Mouse (Mus musculus) forebrain, embryonic 14.5 days (tissue): Measurements from ENCODE around the gene Sox13. TPM values are rescaled to one million over a fixed set of nuclear protein-coding genes. Genes with fewer than 3 reads are reported as not detected.

Source experiments
- ATAC-seq: fragments of 200-750 bp; cut with Nextera tagmentation; 2 replicates; pipeline ENCODE4 v1.8.0; 2017; ENCODE audit warnings: mild to moderate bottlenecking, moderate library complexity
- DNase-seq: peaks from one replicate; pipeline ENCODE4 v3.0.0-alpha.2; 2015; ENCODE audit warnings: low spot score
- H3K27ac ChIP-seq: fragments of 300-500 bp; sonication (generic); 2 replicates; pipeline ENCODE4 v1.5.1; 2014; ENCODE audit warnings: low read depth, mild to moderate bottlenecking, control low read depth, low read length, moderate library complexity
- H3K27me3 ChIP-seq: fragments of 300-500 bp; sonication (generic); replicated peaks from 2 replicates; pipeline ENCODE4 v1.6.1; 2014; ENCODE audit warnings: low read length, control low read depth, mixed read lengths; ENCODE audit not compliant: control insufficient read depth, insufficient read depth
- H3K36me3 ChIP-seq: fragments of 300-500 bp; sonication (generic); 2 replicates; pipeline ENCODE4 v1.6.1; 2014; ENCODE audit warnings: low read length, control low read depth; ENCODE audit not compliant: control insufficient read depth, insufficient read depth
- H3K4me1 ChIP-seq: fragments of 300-500 bp; sonication (generic); 2 replicates; pipeline ENCODE4 v1.6.1; 2014; ENCODE audit warnings: antibody characterized with exemption, low read length, control low read depth; ENCODE audit not compliant: control insufficient read depth, insufficient read depth
- H3K4me2 ChIP-seq: fragments of 300-500 bp; sonication (generic); 2 replicates; pipeline ENCODE4 v1.6.1; 2014; ENCODE audit warnings: mild to moderate bottlenecking, control low read depth, low read length
- H3K4me3 ChIP-seq: fragments of 300-500 bp; sonication (generic); 2 replicates; pipeline ENCODE4 v1.5.1; 2014; ENCODE audit warnings: low read depth, low read length, control low read depth
- H3K9ac ChIP-seq: fragments of 300-500 bp; sonication (generic); 2 replicates; pipeline ENCODE4 v1.6.1; 2014; ENCODE audit warnings: mild to moderate bottlenecking, low read length, control low read depth, moderate library complexity
- H3K9me3 ChIP-seq: fragments of 300-500 bp; sonication (generic); replicated peaks from 2 replicates; pipeline ENCODE4 v1.6.1; 2016; ENCODE audit warnings: low read length, control low read depth, mixed read lengths; ENCODE audit not compliant: control insufficient read depth
- WGBS: fragments of 180-500 bp; shearing (Covaris S2); extraction: QIAGEN DNeasy Blood & Tissue Kit; methylation state at CpG from one replicate; pipeline ENCODE4 v1.1.7; 2014; 5-methylcytosine and 5-hydroxymethylcytosine counted together
- polyA plus RNA-seq: library from polyadenylated mRNA; unstranded; fragments of >200 nt; fragmentation: Nextera tagmentation; extraction: Ambion mirVana; gene quantifications from 2 replicates; pipeline ENCODE4 v1.2.1, GENCODE M21; 2014

Sox13 gene
- polyA plus RNA-seq, 1 experiment from 2014 or later = 4.3 TPM

- Histone ChIP-seq H3K27ac (no peak overlapping the region), H3K9ac (no peak overlapping the region), H3K4me1 (peaks cover 11% of the 10 kb centered on the region), H3K9me3 (no peaks in the 10 kb centered on the region), H3K4me2 (no peak overlapping the region), H3K27me3 (no peaks in the 10 kb centered on the region), H3K4me3 (no peak overlapping the region), H3K36me3 (no peaks in the 10 kb centered on the region)
- ATAC-seq (no peak), DNase-seq (no peak)
- 86% methylated on average over 13 of the region's 13 CpGs for WGBS
Measured at GRCm38 (mm10) chr1:133400014-133400725, 24.0 kb downstream of the Sox13 start.

DNA sequence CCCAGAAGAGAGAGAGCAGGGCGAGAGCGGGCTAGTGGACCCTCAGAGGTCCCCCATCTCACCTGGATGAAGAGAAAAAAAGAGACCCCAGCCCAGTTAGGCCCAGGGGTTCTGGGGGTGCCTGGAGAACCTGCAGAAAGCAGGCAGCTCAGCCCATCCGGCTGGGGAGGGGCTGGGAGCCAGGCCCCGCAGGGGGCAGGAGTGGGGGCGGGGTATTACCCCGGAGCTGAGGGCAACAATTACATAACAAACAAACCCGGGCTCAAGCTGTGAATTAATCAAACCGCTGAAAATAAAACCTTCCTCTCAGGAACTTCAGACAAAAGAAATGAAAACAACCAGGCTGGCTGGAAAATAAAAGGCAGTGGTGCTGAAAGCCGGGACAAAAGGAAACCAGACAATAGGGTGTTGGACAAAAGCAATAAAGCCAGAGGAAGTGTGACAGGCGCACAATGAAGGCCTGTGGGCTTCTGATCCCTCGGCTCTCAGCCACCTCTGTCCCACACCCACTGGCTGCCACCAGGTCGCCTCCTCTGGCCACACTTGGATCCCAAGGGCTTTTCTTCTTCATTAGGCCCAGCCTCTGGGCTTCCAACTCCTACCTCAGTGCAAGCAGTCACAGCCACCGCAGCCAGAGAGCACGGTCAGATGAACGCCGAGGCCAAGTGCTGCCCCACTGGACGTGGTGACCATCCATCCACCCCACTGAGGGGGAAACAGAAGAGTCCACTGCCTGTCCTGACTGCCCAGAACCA lies 26.5 kb downstream of the Sox13 start:
- no peak overlapping the region for H3K4me3 ChIP-seq
- H3K4me1 ChIP-seq = peaks cover 11% of the 10 kb centered on the region
- H3K36me3 ChIP-seq = no peaks in the 10 kb centered on the region
- H3K9me3 ChIP-seq = no peaks in the 10 kb centered on the region
- peak overlapping the region; percentile 78 for H3K27ac ChIP-seq
- ATAC-seq (peak; percentile 64), DNase-seq (peak; percentile 73)
- H3K27me3 ChIP-seq = no peaks in the 10 kb centered on the region
- H3K4me2 ChIP-seq = peak overlapping the region; percentile 21
- peak overlapping the region; percentile 26 for H3K9ac ChIP-seq
- 3% methylated on average over 17 of the region's 17 CpGs for WGBS

DNA sequence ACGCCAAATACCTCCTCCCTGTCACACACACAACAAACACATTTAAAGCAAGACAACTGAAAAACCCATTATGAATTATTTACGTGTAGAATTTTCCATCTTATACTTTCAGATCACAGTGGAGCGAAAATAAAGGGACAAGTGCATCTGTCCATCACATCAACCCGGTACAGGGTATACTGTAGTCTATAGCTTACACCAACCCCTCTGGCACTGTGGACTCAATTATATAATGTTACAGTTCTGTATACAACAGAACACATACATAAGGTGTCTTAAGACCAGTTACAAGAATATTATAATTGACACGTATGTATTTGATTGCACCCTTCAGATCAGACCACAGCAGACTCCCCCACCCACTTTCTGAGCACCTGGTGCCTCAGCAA lies 27.1 kb downstream of the Sox13 start:
- H3K9me3 ChIP-seq = no peaks in the 10 kb centered on the region
- H3K36me3 ChIP-seq = no peaks in the 10 kb centered on the region
- ATAC-seq = peak; percentile 33
- H3K9ac ChIP-seq = peak overlapping the region; percentile 26; the same call in 1 of the 2 replicates
- 58% methylated on average over 5 of the region's 5 CpGs for WGBS
- H3K27ac ChIP-seq = peak overlapping the region; percentile 78; the same call in 1 of the 2 replicates
- DNase-seq = no peak
- H3K4me2 ChIP-seq = peak overlapping the region; percentile 21; the same call in 1 of the 2 replicates
- no peak overlapping the region for H3K4me3 ChIP-seq
- H3K4me1 ChIP-seq = peaks cover 11% of the 10 kb centered on the region
- no peaks in the 10 kb centered on the region for H3K27me3 ChIP-seq

- Histone ChIP-seq H3K4me3 (no peak overlapping the region), H3K27me3 (no peaks in the 10 kb centered on the region), H3K9me3 (no peaks in the 10 kb centered on the region), H3K27ac (no peak overlapping the region), H3K4me2 (no peak overlapping the region), H3K4me1 (peaks cover 11% of the 10 kb centered on the region), H3K9ac (no peak overlapping the region), H3K36me3 (0 out of 2 replicates have a peak, but pooled peaks cover 3% of the 10 kb centered on the region)
- DNase-seq = no peak
- ATAC-seq = no peak
- 85% methylated on average over 5 of the region's 5 CpGs for WGBS
Measured at GRCm38 (mm10) chr1:133396693-133397092, 27.5 kb downstream of the Sox13 start.

DNA sequence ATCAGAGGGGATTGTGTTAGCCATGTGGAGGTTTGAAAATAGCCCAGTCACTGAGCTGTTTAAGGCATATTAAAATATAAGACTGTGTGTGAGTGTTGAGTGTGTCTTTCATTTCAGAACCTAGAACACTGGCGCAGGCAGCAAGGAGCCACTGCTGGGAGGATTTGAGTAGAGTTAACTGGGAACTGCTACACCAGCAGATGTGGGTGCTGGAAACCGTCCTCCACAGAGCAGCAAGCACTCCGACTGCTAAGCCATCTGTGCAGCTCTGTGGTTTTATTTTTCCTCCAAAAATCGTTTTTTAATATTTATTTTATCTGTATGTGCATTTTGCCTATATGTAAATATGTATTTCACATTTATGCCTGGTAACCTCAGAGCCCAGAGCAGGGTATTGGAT lies 29.5 kb downstream of the Sox13 start:
- Histone ChIP-seq H3K4me2 (no peak overlapping the region), H3K27me3 (no peaks in the 10 kb centered on the region), H3K36me3 (peaks cover 18% of the 10 kb centered on the region; the same call in 1 of the 2 replicates), H3K4me3 (no peak overlapping the region), H3K9ac (no peak overlapping the region), H3K9me3 (no peaks in the 10 kb centered on the region), H3K27ac (no peak overlapping the region), H3K4me1 (peaks cover 11% of the 10 kb centered on the region)
- WGBS = 68% methylated on average over 4 of the region's 4 CpGs
- no peak for ATAC-seq
- no peak for DNase-seq

- H3K9me3 ChIP-seq = no peaks in the 10 kb centered on the region
- H3K27me3 ChIP-seq = no peaks in the 10 kb centered on the region
- WGBS = 64% methylated on average over 19 of the region's 19 CpGs
- no peak for DNase-seq
- peaks cover 48% of the 10 kb centered on the region for H3K36me3 ChIP-seq
- no peak overlapping the region for H3K4me3 ChIP-seq
- no peak; the same call in 1 of the 2 replicates for ATAC-seq
- no peak overlapping the region for H3K4me2 ChIP-seq
- no peak overlapping the region for H3K27ac ChIP-seq
- no peak overlapping the region for H3K9ac ChIP-seq
- peaks cover 5% of the 10 kb centered on the region; the same call in 1 of the 2 replicates for H3K4me1 ChIP-seq
Measured at GRCm38 (mm10) chr1:133387539-133388268, 36.5 kb downstream of the Sox13 start.

- ATAC-seq (no peak), DNase-seq (no peak)
- H3K36me3 ChIP-seq = peaks cover 43% of the 10 kb centered on the region
- peak overlapping the region; percentile 2; the same call in 1 of the 2 replicates for H3K4me2 ChIP-seq
- no peak overlapping the region for H3K27ac ChIP-seq
- H3K27me3 ChIP-seq = no peaks in the 10 kb centered on the region
- 28% methylated on average over 11 of the region's 11 CpGs for WGBS
- no peaks in the 10 kb centered on the region for H3K9me3 ChIP-seq
- H3K9ac ChIP-seq = peak overlapping the region; percentile 48
- no peak overlapping the region for H3K4me3 ChIP-seq
- peaks cover 5% of the 10 kb centered on the region; the same call in 1 of the 2 replicates for H3K4me1 ChIP-seq
Measured at GRCm38 (mm10) chr1:133386209-133386608, 38.0 kb downstream of the Sox13 start.

DNA sequence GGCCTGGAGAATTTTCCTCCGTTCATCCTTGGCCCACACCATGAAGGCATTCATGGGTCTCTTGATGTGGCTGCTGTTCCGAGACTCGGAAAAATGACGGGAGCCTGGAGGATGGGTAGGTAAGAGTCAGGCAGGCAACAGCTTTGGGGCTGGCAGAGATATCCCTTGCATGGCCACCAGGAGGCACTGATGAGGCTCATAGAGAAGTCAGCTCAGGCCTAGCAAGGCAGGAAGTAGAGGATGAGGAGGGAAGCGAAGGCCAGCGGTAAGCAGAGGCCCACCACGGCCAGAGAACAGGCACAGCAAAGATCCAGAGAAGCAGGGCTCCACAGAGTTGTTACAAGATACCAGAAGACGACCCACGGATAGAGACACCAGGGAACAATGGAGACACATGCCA lies 38.7 kb downstream of the Sox13 start:
- Histone ChIP-seq H3K27me3 (no peaks in the 10 kb centered on the region), H3K27ac (no peak overlapping the region), H3K9ac (peak overlapping the region; percentile 48; the same call in 1 of the 2 replicates), H3K4me3 (no peak overlapping the region), H3K9me3 (no peaks in the 10 kb centered on the region), H3K36me3 (peaks cover 36% of the 10 kb centered on the region), H3K4me1 (peaks cover 5% of the 10 kb centered on the region; the same call in 1 of the 2 replicates), H3K4me2 (peak overlapping the region; percentile 2; the same call in 1 of the 2 replicates)
- DNase-seq = peak; percentile 84
- peak; percentile 55 for ATAC-seq
- 32% methylated on average over 9 of the region's 9 CpGs for WGBS
